Comparison of ENCODE assay signal across 19 mouse cellular contexts in genomic region chr7:25798540-25798939, GRCm38 (mm10). TPM values are rescaled to one million over a fixed set of nuclear protein-coding genes. Genes with fewer than 3 reads are reported as not detected.
DNase-seq lines count a peak whose midpoint lies in the region; ATAC-seq and TF ChIP-seq lines count a peak whose summit lies in the region.
"Had no signal": no experiment of that assay in that cellular context is flagged by ENCODE, and none has a peak within 500 bp of the region (broad histone marks: within the 10 kb centered on the region; RNA-seq: fewer than 3 reads in every experiment).

No protein-coding gene starts in this region.

- 0 out of 2 replicates have a peak, but pooled peaks have one; percentile 19 for TF ChIP-seq CTCF in layer of hippocampus, adult 2 months (conservative IDR thresholded peaks at IDR 0.05)
- TF ChIP-seq CTCF in midbrain, postnatal 0 days (IDR thresholded peaks at IDR 0.05) = peak; percentile 27
- peak; percentile 60 for TF ChIP-seq CTCF in stomach, postnatal 0 days (IDR thresholded peaks at IDR 0.05; ENCODE audit: low read depth)

- no peak for ATAC-seq in midbrain, postnatal 0 days (ENCODE audit: low FRiP score)
- ATAC-seq in stomach, postnatal 0 days (ENCODE audit: low FRiP score, low TSS enrichment) = 0 out of 2 replicates have a peak, but pooled peaks have one; percentile 3
- ATAC-seq: forebrain, embryonic 16.5 days; inflammation-experienced regulatory T-cells, adult 6 months; midbrain, embryonic 15.5 days had no signal

- no peaks in the 10 kb centered on the region for H3K36me3 ChIP-seq in midbrain, postnatal 0 days (ENCODE audit: insufficient read depth, low read length)
- no peaks in the 10 kb centered on the region for H3K36me3 ChIP-seq in midbrain, embryonic 10.5 days
- H3K36me3 ChIP-seq in stomach, postnatal 0 days (ENCODE audit: control insufficient read depth, insufficient read depth, low read length) = no peaks in the 10 kb centered on the region
- H3K36me3 ChIP-seq: heart, embryonic 10.5 days; hindbrain, embryonic 12.5 days; midbrain, embryonic 15.5 days; neural tube, embryonic 15.5 days had no signal

- H3K9ac ChIP-seq in midbrain, postnatal 0 days (replicated peaks; ENCODE audit: low read length, poor library complexity, severe bottlenecking) = no peak overlapping the region
- H3K9ac ChIP-seq in stomach, postnatal 0 days (ENCODE audit: low read length) = no peak overlapping the region
- H3K9ac ChIP-seq: hindbrain, embryonic 12.5 days; midbrain, embryonic 15.5 days; neural tube, embryonic 15.5 days had no signal

- H3K27ac ChIP-seq in layer of hippocampus, adult 2 months = no peak overlapping the region
- H3K27ac ChIP-seq in midbrain, postnatal 0 days (ENCODE audit: low read depth, low read length) = no peak overlapping the region
- no peak overlapping the region for H3K27ac ChIP-seq in midbrain, embryonic 10.5 days (replicated peaks)
- no peak overlapping the region for H3K27ac ChIP-seq in stomach, postnatal 0 days (replicated peaks)
- H3K27ac ChIP-seq: heart, embryonic 10.5 days; hindbrain, embryonic 12.5 days; midbrain, embryonic 15.5 days; neural tube, embryonic 15.5 days had no signal

- 91% methylated on average over 2 of the region's 2 CpGs for WGBS in midbrain, postnatal 0 days
- 84% methylated on average over 2 of the region's 2 CpGs for WGBS in midbrain, embryonic 10.5 days
- WGBS in stomach, postnatal 0 days = 83% methylated on average over 2 of the region's 2 CpGs

- H3K4me2 ChIP-seq in midbrain, postnatal 0 days (ENCODE audit: low read depth, low read length, poor library complexity, severe bottlenecking) = no peak overlapping the region
- H3K4me2 ChIP-seq in stomach, postnatal 0 days (replicated peaks; ENCODE audit: low read depth) = no peak overlapping the region
- H3K4me2 ChIP-seq: hindbrain, embryonic 12.5 days; midbrain, embryonic 15.5 days; neural tube, embryonic 15.5 days had no signal

- H3K9me3 ChIP-seq in midbrain, postnatal 0 days (ENCODE audit: low read length) = no peaks in the 10 kb centered on the region
- peaks cover 7% of the 10 kb centered on the region for H3K9me3 ChIP-seq in midbrain, embryonic 10.5 days (replicated peaks)
- H3K9me3 ChIP-seq in stomach, postnatal 0 days (ENCODE audit: control insufficient read depth, low read length) = no peaks in the 10 kb centered on the region
- H3K9me3 ChIP-seq: midbrain, embryonic 15.5 days; neural tube, embryonic 15.5 days had no signal

- no peak for TF ChIP-seq EP300 in stomach, postnatal 0 days (optimal IDR thresholded peaks at IDR 0.05)

- H3K4me3 ChIP-seq in layer of hippocampus, adult 2 months = no peak overlapping the region
- H3K4me3 ChIP-seq in midbrain, postnatal 0 days (ENCODE audit: low read depth, low read length) = no peak overlapping the region
- H3K4me3 ChIP-seq in midbrain, embryonic 10.5 days = no peak overlapping the region
- H3K4me3 ChIP-seq in stomach, postnatal 0 days (ENCODE audit: low read depth, low read length) = no peak overlapping the region
- H3K4me3 ChIP-seq: heart, embryonic 10.5 days; hindbrain, embryonic 12.5 days; midbrain, embryonic 15.5 days; neural tube, embryonic 15.5 days had no signal

- no peaks in the 10 kb centered on the region for H3K4me1 ChIP-seq in midbrain, postnatal 0 days (ENCODE audit: insufficient read depth, low read length)
- peaks cover 7% of the 10 kb centered on the region for H3K4me1 ChIP-seq in midbrain, embryonic 10.5 days
- H3K4me1 ChIP-seq in stomach, postnatal 0 days (replicated peaks; ENCODE audit: control insufficient read depth, insufficient read depth) = no peaks in the 10 kb centered on the region; the same call in 1 of the 2 replicates
- H3K4me1 ChIP-seq: midbrain, embryonic 15.5 days had no signal

- no peaks in the 10 kb centered on the region for H3K27me3 ChIP-seq in midbrain, postnatal 0 days (ENCODE audit: insufficient read depth, low read length)
- no peaks in the 10 kb centered on the region for H3K27me3 ChIP-seq in midbrain, embryonic 10.5 days (ENCODE audit: low read depth, poor library complexity, severe bottlenecking)
- H3K27me3 ChIP-seq in stomach, postnatal 0 days (ENCODE audit: control insufficient read depth, insufficient read depth, low read length) = no peaks in the 10 kb centered on the region
- H3K27me3 ChIP-seq: midbrain, embryonic 15.5 days; neural tube, embryonic 15.5 days had no signal

- DNase-seq in layer of hippocampus, adult 2 months (ENCODE audit: low spot score in 2 of 2) = no peak
- no peak for DNase-seq in layer of hippocampus, adult 8-10 months (ENCODE audit: low spot score in 2 of 2)
- DNase-seq in midbrain, postnatal 0 days (ENCODE audit: low spot score) = no peak
- DNase-seq in midbrain, embryonic 10.5 days (ENCODE audit: low spot score) = no peak
- DNase-seq in R1 (ENCODE audit: low read depth, low spot score) (peak; percentile 59), adipocyte (ENCODE audit: low spot score) (no peak)
- no peak for DNase-seq in stomach, postnatal 0 days (ENCODE audit: low spot score)
- DNase-seq: adrenal gland, postnatal 10 days; cerebellum, postnatal 14 days; embryo, embryonic 11 days; heart, postnatal 14 days; layer of hippocampus, postnatal 36 days; thymus, postnatal 36 days had no signal

RNA-seq across cellular contexts. Expression of gene Axl, which starts 10.0 kb away (rescaled TPM):
- 10 to 100 TPM; 36.6 to 41.1 TPM for total RNA-seq in layer of hippocampus, adult 2 months (2021)
- 10 to 100 TPM; 40.7 to 75.5 (median 58.6) TPM for total RNA-seq in layer of hippocampus, adult 8-10 months (2022)
- total RNA-seq in midbrain, postnatal 0 days (2014; rRNA removed) = 22.2 and 28.1 TPM in 2 replicates
- polyA plus RNA-seq in midbrain, postnatal 0 days (2015; fragmentation: Nextera tagmentation; extraction: Ambion mirVana) = 16.5 and 20.7 TPM in 2 replicates
- polyA plus RNA-seq in midbrain, embryonic 10.5 days (2016; fragmentation: Nextera tagmentation; extraction: Ambion mirVana) = 16.5 and 21.6 TPM in 2 replicates
- polyA plus RNA-seq in stomach, postnatal 0 days (2015; fragmentation: Nextera tagmentation; extraction: Ambion mirVana) = 52.8 and 53.4 TPM in 2 replicates

RNA-seq across cellular contexts. Expression of gene Cyp2s1, which starts 18.2 kb away (rescaled TPM):
- total RNA-seq in layer of hippocampus, adult 2 months (2021) = 1 to 10 TPM; 1.4 to 2.3 TPM
- total RNA-seq in layer of hippocampus, adult 8-10 months (2022) = 1 to 10 TPM; 1.6 to 3.4 (median 2.4) TPM
- total RNA-seq in midbrain, postnatal 0 days (2014; rRNA removed) = 3.0 and 4.8 TPM in 2 replicates
- polyA plus RNA-seq in midbrain, postnatal 0 days (2015; fragmentation: Nextera tagmentation; extraction: Ambion mirVana) = 2.5 and 3.4 TPM in 2 replicates
- polyA plus RNA-seq in midbrain, embryonic 10.5 days (2016; fragmentation: Nextera tagmentation; extraction: Ambion mirVana) = 0.25 and 0.34 TPM in 2 replicates
- 166 and 195 TPM in 2 replicates for polyA plus RNA-seq in stomach, postnatal 0 days (2015; fragmentation: Nextera tagmentation; extraction: Ambion mirVana)

RNA-seq across cellular contexts. Expression of gene Hnrnpul1, which starts 44.0 kb away (rescaled TPM):
- total RNA-seq in layer of hippocampus, adult 2 months (2021) = 100 to 1,000 TPM; 110 to 115 TPM
- total RNA-seq in layer of hippocampus, adult 8-10 months (2022) = 100 to 1,000 TPM in 3 of 4 experiments, 10 to 100 TPM in 1; 99.7 to 117 (median 108) TPM
- total RNA-seq in midbrain, postnatal 0 days (2014; rRNA removed) = 117 and 126 TPM in 2 replicates
- 41.8 and 47.8 TPM in 2 replicates for polyA plus RNA-seq in midbrain, postnatal 0 days (2015; fragmentation: Nextera tagmentation; extraction: Ambion mirVana)
- 55.2 and 61.8 TPM in 2 replicates for polyA plus RNA-seq in midbrain, embryonic 10.5 days (2016; fragmentation: Nextera tagmentation; extraction: Ambion mirVana)
- polyA plus RNA-seq in stomach, postnatal 0 days (2015; fragmentation: Nextera tagmentation; extraction: Ambion mirVana) = 25.9 and 27.5 TPM in 2 replicates
